Mouse (Mus musculus) thymus, postnatal 0 days (tissue): ENCODE results near the gene Rapsn. TPM values are rescaled to one million over a fixed set of nuclear protein-coding genes. Genes with fewer than 3 reads are reported as not detected.

ENCODE experiments used
- DNase-seq: peaks from one replicate; pipeline ENCODE4 v3.0.0-alpha.2; 2015; ENCODE audit warnings: low spot score
- polyA plus RNA-seq: library from polyadenylated mRNA; unstranded; fragments of >200 nt; fragmentation: Nextera tagmentation; extraction: Ambion mirVana; gene quantifications from 2 replicates; pipeline ENCODE4 v1.2.1, GENCODE M21; 2015

Gene Rapsn
- polyA plus RNA-seq, 1 experiment from 2014 or later: 8.3 TPM

- DNase-seq: no peak
Observed at GRCm38 (mm10) chr2:91053181-91053933, 17.9 kb downstream of the Rapsn start.

DNA sequence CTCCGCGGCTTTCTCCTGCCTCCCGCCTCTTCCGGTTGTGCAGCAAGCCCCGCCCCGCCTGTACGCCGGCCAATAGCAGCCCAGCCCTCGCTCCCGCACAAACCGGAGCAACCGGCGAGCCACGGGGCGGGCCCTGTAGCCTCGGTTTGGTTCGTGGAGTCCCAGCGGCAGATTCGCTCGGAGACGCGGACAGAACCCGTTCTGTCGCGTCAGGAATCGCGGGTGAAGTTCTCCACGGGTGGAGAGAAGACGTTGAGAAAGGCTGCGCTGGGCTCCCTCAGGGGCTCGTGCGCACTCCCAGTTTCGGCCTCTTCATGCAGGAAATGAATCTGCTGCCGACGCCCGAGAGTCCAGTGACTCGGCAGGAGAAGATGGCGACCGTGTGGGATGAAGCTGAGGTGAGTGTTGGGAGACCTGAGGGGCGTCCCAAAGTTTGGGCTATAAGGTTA lies 18.5 kb downstream of the Rapsn start, which contains the start of gene Psmc3:
Gene Psmc3, plus strand, starts transcription at position 76 of the 449 bp plus-strand sequence.
- peak; percentile 94 for DNase-seq

DNA sequence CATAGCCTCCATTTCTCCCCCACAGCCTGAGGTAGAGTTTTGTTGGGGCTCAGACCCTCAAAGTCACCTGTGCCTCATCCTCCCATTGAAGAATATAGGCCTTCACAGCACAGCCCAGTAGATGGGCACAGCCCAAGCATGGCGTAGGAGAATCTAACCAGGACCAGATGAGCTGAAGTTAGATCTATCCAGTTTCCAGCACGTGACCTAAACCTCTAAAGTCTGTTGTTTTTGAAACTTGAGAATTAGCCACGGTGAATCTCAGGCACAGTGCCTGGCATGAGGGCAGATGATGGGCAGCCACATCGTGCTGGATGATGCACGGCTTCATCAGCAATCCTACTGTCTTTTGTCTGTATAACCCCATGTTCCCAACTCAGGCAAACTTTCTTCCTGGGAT lies 23.0 kb downstream of the Rapsn start:
- no peak for DNase-seq

DNA sequence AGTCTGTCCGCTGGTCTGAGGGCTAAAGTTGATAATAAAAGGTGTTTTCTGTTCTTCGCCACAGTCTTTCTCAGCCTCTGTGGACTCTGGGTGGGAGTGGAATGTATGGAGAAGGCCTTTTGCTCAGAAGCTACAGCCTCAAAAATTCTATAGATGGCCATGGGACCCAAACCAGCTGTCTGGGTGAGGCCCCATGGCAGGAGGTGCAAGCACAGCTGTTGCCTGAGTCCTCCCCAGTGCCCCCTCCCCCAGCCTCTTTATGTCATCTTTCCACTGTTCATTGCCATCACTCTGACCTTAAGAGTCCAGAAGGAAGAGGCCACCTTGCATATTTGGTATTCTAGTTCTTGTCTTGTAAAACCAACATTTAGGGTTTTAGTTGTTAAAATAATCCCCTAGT lies 24.0 kb downstream of the Rapsn start:
- no peak for DNase-seq

- DNase-seq: no peak
Observed at GRCm38 (mm10) chr2:91060544-91061355, 25.3 kb downstream of the Rapsn start.

DNA sequence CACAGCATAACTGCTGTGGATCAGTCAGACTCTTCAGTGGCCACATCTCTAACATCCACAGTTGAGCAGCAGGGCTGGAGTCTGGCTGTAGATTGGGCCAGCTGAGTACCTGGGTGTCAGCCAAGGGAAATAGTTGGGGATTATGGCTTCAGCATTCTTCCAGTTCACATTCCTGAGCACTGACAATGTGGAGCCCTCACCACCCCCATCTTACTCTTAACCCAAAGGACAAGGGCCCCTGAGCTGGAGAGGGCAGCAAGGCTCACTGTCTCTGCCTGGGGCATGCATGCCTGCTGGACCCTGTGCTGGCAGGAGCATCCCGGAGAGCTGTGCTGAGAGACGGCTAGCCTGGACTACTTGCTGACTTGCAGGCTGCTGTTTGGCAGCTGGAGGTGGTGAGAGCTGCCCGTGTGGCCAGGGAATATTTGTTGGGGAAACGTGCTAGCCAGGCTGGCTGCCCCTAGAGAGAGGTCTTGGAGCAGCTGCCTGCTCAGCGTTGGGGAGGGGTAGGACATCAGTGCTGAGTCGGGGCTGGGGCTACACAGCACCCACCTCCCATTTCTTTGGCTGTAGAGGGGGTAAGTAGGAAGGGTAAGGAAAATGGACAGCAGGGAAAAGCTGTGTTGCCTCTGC lies 26.5 kb downstream of the Rapsn start:
- no peak for DNase-seq

DNA sequence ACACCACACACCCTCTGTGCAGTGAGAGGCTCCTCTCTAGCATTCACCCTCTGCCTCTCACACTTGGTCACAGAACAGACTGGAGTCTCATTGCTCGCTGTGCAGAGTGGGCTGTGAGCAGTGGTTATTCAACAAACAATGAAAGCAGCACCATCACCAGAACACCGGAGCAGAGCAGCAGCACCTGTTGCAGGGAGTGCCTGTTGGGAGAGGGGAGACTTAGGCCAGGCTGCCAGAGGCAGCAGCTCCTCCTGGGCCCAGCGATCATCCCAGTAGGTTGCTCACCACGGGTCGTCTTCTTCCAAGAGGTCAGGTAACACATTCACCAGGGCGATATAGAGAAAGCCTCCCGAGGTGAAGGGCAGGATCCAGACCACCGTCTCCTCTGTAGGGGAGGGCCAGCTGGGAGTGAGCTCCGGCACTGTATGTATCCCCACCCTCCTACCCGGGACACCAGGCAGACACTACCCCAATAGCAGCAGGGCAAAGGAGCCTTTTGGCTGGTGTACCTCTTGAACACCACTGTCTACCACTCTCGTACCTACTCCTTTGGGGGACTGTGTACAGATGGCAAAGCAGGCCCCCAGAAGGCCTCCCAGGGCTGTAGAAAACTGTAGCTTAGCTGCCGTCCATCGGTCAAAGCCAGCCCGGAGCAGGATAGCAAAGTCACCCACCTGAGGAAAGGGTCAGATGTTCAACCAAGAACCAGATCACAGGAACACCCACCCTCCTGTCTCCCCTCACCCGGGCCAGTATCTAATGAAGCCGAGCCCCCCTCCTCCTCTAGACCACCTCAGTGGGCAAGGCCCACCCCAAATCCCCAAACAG lies 27.6 kb downstream of the Rapsn start:
- DNase-seq: no peak

DNA sequence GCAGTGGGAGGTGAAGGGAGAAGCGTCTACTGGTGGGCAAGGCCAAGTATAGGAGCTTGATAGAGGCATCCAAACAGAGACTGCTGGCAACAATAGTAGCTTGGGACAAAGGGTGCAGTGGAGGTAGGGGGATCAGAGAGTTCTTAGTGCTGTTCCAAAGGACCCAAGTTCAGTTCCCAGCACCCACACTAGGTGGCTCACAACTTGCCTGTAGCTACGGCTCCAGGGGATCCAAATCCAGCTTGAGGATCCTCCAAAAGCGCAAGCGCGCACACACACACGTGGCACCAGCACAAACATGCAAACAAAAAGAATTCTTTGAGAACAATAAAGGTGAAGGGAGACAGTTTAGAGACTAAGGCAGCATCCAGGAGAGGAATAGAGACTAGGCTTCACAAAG lies 28.8 kb downstream of the Rapsn start:
- no peak for DNase-seq

DNA sequence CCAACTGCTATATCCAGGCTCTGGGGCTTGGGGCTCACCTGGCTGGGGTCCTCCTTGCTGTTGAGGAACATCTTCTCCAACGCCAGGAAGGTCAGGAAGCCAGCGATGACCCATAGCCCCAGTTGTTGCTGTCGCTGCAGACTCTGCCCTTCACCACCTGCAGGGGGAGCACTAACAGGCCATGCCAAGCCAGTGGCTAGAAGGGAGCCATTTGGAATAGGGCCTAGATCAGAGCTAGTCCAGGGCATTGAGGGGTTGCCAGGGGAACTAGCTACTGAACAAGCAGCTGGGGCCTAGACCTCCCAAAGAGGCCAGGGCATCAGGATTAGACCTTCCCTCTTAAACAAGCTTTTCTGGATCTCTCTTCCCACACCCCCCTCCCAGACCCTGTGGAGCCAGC lies 30.1 kb downstream of the Rapsn start:
- DNase-seq: no peak

DNA sequence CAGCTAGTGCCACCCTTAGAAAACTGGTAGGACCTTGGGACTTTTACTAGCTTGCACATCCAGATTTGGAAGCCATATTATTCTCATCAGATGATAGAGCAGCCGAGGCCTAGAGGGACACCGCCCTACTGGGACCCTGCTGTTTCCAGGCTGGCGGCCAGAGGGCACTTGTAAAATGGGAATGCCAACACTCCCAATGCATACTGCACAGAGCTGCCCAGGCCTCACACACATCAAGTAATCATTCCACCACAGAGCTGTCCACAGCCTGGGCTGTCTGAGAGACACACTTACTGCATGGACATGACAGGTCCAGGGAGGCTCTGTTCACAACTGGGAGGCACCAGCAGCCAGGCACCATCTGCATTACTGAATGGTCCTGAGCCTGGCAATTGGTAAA lies 31.0 kb downstream of the Rapsn start:
- DNase-seq: no peak

DNA sequence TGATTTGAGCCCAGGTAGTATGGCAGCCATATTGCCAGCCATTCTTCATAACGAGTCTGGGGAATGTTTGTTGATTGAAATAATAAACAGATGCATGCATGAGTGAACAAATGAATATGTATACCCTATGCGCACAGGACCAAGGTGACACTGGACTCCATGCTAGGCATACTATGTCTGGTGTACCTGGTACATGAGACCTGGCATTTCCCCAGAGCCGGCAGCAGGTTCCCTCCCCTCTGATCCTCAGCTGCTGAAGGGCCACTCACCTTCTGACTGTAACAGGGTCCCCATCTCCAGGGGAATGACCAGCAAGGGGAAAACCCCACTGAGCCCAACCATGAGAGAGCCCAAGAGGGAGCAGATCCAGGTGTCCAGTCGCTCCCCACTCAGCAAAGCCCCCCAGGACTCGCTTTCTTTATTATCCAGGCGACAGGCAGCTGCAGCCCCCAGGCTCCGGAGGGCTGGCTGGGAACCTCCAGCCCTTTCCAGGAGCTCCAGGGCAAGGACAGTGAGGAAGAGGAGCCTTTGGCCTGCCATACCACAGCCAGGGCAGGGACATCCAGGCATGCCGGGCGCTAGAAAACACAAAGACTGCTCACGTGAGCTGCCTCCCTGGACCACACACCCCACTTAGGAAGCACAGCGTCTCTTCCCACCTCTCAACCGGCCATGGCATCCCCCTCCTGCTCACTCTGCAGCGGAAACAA lies 32.9 kb downstream of the Rapsn start:
- no peak for DNase-seq

- DNase-seq: no peak
Observed at GRCm38 (mm10) chr2:91068872-91069165, 33.4 kb downstream of the Rapsn start.

DNA sequence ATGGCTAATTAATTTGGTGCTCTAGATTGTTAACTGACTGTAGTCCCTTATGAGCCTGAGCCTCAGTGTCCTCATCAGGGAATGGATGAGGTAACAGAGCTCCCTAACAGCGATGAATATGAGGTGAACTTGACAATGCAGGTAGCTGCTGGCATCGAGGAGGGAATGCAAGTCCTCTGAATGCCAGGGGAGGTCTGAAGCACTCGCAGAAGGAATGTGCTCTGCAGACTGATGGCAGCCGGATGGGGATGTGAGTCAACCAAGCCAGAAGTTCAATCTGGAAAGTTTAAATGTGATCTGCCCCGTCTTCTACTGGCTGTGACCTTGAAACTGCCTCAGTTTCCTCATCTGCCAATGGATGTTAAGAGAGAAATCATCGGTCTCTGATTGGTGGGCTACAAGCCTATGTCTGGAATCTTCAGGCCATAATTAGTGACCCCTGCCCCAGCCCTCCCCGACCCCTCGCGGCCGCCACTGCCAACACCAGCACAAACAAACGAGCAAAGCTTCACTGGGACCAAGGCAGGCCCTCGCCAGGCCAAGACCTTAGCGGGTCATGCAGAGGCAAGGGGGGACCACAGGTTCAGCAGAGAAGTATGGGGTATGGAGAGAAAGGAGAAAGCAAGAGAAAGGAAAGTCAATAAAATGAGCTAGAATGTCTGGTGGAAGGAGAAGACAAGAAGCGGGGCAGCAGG lies 34.0 kb downstream of the Rapsn start:
- DNase-seq: no peak

DNA sequence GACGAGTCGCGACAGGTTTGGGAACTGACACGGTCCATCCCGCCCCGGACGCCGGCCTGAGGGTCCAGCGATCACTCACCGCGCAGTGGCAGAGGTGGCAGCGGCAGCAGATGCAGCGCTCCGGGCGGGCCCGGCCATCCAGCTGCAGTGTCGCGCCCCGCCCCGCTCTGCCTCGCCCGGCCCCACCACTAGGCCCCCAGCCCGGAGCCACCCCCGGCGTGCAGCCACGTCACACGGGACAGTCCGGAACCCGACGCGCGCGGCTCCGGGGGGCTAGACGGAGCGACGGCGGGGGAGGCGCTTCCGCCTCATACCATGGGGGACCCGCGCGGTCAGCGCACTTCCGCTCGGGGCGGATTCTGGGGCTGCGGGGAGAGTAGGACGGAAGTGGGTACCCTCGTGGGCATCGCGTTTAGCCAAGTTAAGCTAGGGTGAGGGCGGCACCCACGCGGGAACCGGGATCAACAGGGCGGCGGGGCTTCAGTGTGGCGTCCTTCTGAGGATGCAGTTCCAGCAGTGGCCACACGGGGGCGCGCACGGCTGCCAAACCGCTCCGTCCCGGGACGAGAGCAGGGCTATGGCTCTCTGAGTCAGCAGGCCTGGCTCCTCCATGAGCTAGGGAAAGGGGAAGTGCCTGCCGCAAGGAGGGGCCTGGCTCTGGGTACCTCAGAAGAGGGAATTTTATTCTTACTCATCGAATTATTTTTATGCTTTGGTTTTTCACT lies 34.8 kb downstream of the Rapsn start, which contains the start of gene Slc39a13:
Gene Slc39a13, minus strand, starts transcription at position 342 of the 725 bp plus-strand sequence.
- DNase-seq: peak; percentile 98

- no peak for DNase-seq
Observed at GRCm38 (mm10) chr2:91071059-91071458, 35.6 kb downstream of the Rapsn start.

DNA sequence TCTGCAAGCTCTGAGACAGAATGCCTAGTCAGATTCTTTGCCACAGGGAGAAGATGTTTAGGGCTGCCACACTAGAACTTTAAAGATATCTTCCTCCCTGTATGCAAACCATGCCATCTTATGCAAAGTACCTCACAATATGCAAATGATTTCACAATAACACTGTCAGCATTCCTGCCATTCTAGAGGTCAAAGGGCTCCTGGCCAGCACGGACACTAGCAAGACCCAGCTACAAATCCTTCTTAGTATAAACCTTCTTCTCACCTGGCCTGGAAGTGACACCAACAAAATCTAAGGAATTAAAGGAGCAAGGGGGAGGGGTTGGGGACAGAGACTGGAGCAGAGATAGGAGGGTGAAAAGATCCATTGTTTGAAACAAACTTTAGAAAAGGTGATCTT lies 36.7 kb downstream of the Rapsn start:
- no peak for DNase-seq

DNA sequence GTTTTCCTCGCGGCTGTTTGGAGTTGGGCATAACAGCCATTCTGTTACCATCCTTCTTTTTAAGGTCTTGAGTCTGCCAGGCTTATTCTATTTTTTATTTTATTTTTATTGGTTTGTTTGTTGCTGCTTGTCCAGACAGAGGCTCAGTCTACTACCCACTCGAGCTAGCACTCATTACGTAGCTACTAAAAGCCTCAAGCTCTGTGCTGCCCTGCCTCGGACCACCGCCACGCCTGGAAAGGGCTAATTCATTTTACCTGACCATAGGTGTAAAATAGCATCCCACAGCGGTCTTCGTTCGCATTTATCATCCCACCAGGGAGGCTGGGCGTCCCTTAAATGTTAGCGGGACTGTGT lies 42.5 kb downstream of the Rapsn start:
- DNase-seq: no peak

DNA sequence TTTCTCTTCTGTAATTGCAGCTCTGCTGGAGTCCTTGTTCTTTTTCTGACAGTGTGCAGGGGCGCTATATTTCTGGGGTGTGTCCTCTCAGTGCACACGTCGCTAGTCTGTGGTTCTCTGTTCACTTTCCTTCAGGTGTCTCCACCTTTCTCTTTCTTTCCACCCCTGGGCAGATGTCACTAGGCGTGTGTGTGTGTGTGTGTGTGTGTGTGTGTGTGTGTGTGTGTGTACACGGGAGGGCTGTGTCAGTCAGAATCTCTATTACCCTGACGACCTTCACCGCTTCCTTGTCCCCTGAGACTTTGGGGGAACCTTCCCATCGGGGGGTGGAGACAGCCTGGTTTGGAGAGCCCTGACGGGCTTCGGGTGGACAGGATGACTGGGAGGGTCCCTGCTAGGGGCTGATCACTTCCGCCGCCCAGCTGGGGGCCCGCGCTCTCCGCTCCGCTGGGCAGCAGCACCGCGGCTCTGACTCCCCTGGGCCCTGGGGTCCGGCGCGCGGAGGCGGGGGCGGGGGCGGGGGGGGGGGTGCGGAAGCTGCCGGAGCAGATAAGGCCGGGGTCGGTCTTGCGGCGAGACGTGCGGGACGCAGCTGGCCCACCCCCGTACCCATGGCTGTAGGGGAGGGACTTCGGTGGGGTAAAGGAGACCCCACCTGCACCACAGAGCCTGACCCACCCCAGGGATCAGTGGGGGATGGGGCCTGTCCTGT lies 43.0 kb downstream of the Rapsn start:
- peak; percentile 42 for DNase-seq

- peak; percentile 9 for DNase-seq
Observed at GRCm38 (mm10) chr2:91079026-91079384, 43.6 kb downstream of the Rapsn start.
